Mouse (Mus musculus) E14TG2a.4 (cell line): ENCODE results near the gene Actr3b.
"Not testable (repeated sequence)": the region's sequence is repeated elsewhere in the genome, so short reads cannot be mapped to it uniquely, and the experiment has no call there.

Source experiments
- CTCF ChIP-seq: conservative IDR thresholded peaks from 2 replicates; pipeline ENCODE4 v1.5.1; 2014; ENCODE audit warnings: low read length
- NANOG ChIP-seq: IDR thresholded peaks from 2 replicates; pipeline ENCODE4 v1.6.1; 2014; ENCODE audit warnings: borderline replicate concordance, low read length, mixed read lengths
- POU5F1 ChIP-seq: IDR thresholded peaks from 2 replicates; pipeline ENCODE4 v1.6.1; 2014; ENCODE audit warnings: low read length, borderline replicate concordance

DNA sequence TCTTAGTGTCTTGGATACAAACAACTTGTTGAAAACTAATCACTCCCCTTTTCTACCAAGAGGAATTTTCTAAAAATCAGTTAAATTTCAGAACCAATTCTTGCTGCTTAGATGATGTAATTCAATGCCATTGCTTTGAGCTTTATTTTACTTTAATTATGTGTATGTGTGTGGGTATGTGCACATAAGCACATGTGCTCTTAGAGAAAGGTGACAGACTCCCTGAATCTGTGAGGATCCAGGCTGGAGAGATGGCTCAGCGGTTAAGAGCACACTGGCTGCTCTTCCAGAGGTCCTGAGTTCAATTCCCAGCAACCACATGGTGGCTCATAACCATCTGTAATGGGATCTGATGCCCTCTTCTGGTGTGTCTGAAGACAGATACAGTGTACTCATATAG, 20.9 kb upstream of the Actr3b start:
- not testable (repeated sequence) for TF ChIP-seq CTCF, NANOG, POU5F1
